Mouse (Mus musculus): Measurements from ENCODE around the gene Hfe2. TPM values are rescaled to one million over a fixed set of nuclear protein-coding genes. Genes with fewer than 3 reads are reported as not detected.

Hfe2 gene
- polyA plus RNA-seq, 1 experiment from 2014 or later, result 0.35 TPM

DNA sequence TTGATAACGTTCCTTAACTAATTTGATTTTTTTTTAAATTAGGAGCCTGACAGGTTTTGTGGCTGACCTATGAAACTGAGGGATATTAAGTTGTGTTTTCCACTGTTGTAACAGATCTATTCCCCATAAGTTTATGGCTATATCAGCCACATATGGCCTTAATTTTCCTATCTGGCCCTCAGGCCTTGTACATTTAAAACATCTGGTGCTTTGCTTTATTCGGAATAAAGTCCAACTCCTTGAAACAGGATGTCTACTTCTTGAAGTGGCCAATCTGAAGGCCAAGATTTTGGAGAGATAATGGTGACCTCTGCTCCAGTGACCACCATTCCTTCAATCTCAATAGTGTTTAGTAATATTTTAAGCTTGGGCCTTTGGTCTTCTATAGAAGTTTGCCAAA lies 14.3 kb downstream of the Hfe2 start:
- H3K27ac ChIP-seq (ENCODE audit: low read length), result no peak overlapping the region

DNA sequence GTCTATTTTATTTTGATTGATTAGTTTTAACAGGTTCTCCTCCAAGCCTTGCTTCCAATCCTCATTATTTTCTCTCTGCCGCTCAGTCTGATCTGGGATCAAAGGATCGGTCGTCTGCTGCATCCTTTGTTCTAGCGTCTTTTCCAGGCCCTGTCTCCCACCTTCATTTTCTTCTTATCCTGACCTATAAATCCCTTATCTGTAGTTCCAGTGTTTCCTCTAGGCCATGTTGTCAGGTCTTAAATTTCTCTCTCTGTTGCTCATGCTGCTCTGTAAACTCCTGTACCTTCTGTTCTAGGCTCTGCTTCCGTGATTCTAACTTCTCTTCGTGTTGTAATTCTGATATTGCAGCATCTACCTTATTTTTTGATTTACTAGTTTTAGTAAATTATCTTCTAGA lies 15.8 kb downstream of the Hfe2 start:
- Histone ChIP-seq H3K36me3 (ENCODE audit: insufficient read depth, low read length) (no peaks in the 10 kb centered on the region), H3K4me3 (ENCODE audit: low read depth, low read length) (no peak overlapping the region), H3K4me1 (ENCODE audit: insufficient read depth, low read depth, low read length) (no peaks in the 10 kb centered on the region), H3K9ac (replicated peaks; ENCODE audit: low read depth) (no peak overlapping the region), H3K4me2 (replicated peaks; ENCODE audit: low read depth, low read length) (no peak overlapping the region), H3K9me3 (ENCODE audit: low read length) (no peaks in the 10 kb centered on the region), H3K27ac (ENCODE audit: low read length) (no peak overlapping the region), H3K27me3 (replicated peaks; ENCODE audit: insufficient read depth, low read length) (no peaks in the 10 kb centered on the region)
- ATAC-seq, result no peak
- no peak for TF ChIP-seq EP300 (IDR thresholded peaks at IDR 0.05)
- no peak for TF ChIP-seq CTCF (IDR thresholded peaks at IDR 0.05)
- 49% methylated on average over 6 of the region's 6 CpGs for WGBS
- no peak for DNase-seq (ENCODE audit: low spot score)

More for the DNA sequence above, 14.3 kb downstream of the Hfe2 start:
- H3K27me3 ChIP-seq (replicated peaks; ENCODE audit: insufficient read depth, low read length), result no peaks in the 10 kb centered on the region
- no peak overlapping the region for H3K4me3 ChIP-seq (ENCODE audit: low read depth, low read length)
- H3K9me3 ChIP-seq (ENCODE audit: low read length), result no peaks in the 10 kb centered on the region
- H3K4me2 ChIP-seq (replicated peaks; ENCODE audit: low read depth, low read length), result no peak overlapping the region
- H3K36me3 ChIP-seq (ENCODE audit: insufficient read depth, low read length), result no peaks in the 10 kb centered on the region
- H3K4me1 ChIP-seq (ENCODE audit: insufficient read depth, low read depth, low read length), result no peaks in the 10 kb centered on the region
- no peak overlapping the region for H3K9ac ChIP-seq (replicated peaks; ENCODE audit: low read depth)
- DNase-seq (ENCODE audit: low spot score), result no peak
- WGBS, result 62% methylated on average over 2 of the region's 2 CpGs
- no peak for ATAC-seq
- no peak for TF ChIP-seq CTCF (IDR thresholded peaks at IDR 0.05)
- no peak for TF ChIP-seq EP300 (IDR thresholded peaks at IDR 0.05)

DNA sequence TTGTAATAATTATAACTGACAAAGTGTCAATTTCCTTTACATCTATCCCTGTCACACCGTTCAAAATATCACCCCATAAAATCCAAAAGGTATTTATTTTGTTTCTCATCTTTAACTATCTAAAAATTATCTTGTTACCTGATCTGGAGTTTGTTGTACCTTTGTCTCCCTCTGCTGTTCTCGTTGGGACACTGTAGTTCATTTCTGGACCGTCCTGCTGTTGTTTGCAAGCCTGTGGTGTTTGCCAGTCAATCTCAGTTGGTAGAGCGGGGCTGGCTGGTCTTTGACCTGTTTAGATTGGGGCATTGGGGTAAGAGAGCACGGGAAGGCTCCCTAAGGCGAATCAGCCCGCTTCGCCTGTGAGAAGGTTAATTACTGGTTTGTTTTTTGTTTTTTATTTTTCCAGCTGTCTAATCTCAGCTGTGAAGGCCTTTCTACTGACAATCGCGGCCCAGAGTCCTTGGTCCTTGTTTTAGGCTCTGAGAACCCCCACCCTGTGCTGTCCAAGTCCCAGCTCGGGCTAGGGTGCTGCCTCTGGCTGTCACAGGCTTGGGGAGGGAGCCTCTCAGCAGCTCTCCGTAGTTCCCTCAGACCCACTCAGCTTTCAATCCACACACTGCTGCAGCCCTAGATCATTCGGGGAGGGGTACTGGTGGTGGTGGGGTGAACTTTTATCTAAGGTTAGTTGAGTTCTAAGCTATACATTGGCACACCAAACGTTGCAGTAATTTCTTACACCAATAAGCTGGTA lies 16.5 kb downstream of the Hfe2 start:
- H3K9me3 ChIP-seq (ENCODE audit: low read length), result no peaks in the 10 kb centered on the region
- H3K9ac ChIP-seq (replicated peaks; ENCODE audit: low read depth), result no peak overlapping the region
- ATAC-seq, result no peak
- no peaks in the 10 kb centered on the region for H3K4me1 ChIP-seq (ENCODE audit: insufficient read depth, low read depth, low read length)
- H3K27ac ChIP-seq (ENCODE audit: low read length), result no peak overlapping the region
- peak; percentile 46 for DNase-seq (ENCODE audit: low spot score)
- TF ChIP-seq CTCF (IDR thresholded peaks at IDR 0.05) (peak; percentile 57), EP300 (IDR thresholded peaks at IDR 0.05) (no peak)
- WGBS, result 25% methylated on average over 14 of the region's 14 CpGs
- no peak overlapping the region for H3K4me2 ChIP-seq (replicated peaks; ENCODE audit: low read depth, low read length)
- no peaks in the 10 kb centered on the region for H3K36me3 ChIP-seq (ENCODE audit: insufficient read depth, low read length)
- no peaks in the 10 kb centered on the region for H3K27me3 ChIP-seq (replicated peaks; ENCODE audit: insufficient read depth, low read length)
- H3K4me3 ChIP-seq (ENCODE audit: low read depth, low read length), result no peak overlapping the region

DNA sequence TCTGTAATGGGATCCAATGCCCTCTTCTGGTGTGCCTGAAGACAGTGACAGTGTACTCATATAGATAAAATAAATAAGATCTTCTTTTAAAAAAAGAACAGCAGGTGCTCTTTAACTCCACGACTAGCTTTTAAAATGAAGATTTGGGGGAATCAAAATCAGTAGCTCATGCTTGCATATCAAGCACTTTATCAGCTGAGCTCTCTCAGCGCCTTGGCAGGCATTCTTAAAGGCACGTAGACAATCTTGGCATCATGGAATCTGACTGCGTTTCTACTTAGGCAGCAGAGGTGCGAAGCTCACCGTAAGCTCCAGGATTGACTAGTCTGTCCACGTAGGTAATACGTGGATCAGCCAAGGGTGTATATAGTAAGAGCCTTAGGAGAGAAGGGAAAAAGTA lies 17.6 kb downstream of the Hfe2 start:
- TF ChIP-seq CTCF (IDR thresholded peaks at IDR 0.05), result no peak
- TF ChIP-seq EP300 (IDR thresholded peaks at IDR 0.05), result no peak
- 68% methylated on average over 8 of the region's 8 CpGs for WGBS
- Histone ChIP-seq H3K4me2 (replicated peaks; ENCODE audit: low read depth, low read length) (no peak overlapping the region), H3K4me3 (ENCODE audit: low read depth, low read length) (no peak overlapping the region), H3K9ac (replicated peaks; ENCODE audit: low read depth) (no peak overlapping the region), H3K4me1 (ENCODE audit: insufficient read depth, low read depth, low read length) (no peaks in the 10 kb centered on the region), H3K27ac (ENCODE audit: low read length) (no peak overlapping the region), H3K9me3 (ENCODE audit: low read length) (no peaks in the 10 kb centered on the region), H3K36me3 (ENCODE audit: insufficient read depth, low read length) (no peaks in the 10 kb centered on the region), H3K27me3 (replicated peaks; ENCODE audit: insufficient read depth, low read length) (no peaks in the 10 kb centered on the region)
- DNase-seq (ENCODE audit: low spot score) (no peak), ATAC-seq (no peak)

DNA sequence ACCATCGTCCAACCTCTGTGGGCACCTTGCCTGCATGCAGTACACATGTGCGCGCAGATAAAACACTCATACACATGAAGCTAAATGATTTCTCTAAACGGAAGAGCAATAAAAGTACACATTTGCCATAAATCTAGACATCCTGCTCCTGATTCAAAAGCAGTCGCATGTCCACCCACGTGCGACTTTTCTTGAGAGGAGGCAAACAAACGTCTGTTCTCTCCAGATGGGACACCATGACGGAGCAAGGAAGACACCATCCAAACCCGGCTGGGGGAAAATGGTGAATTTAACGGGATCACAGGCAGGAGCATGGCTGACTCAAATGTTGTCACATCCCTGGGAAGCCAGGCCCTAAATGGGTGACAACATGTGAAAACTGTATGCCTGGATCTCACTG lies 18.4 kb downstream of the Hfe2 start:
- Histone ChIP-seq H3K9me3 (ENCODE audit: low read length) (no peaks in the 10 kb centered on the region), H3K4me2 (replicated peaks; ENCODE audit: low read depth, low read length) (no peak overlapping the region), H3K4me1 (ENCODE audit: insufficient read depth, low read depth, low read length) (no peaks in the 10 kb centered on the region), H3K27ac (ENCODE audit: low read length) (no peak overlapping the region), H3K27me3 (replicated peaks; ENCODE audit: insufficient read depth, low read length) (no peaks in the 10 kb centered on the region), H3K9ac (replicated peaks; ENCODE audit: low read depth) (no peak overlapping the region), H3K4me3 (ENCODE audit: low read depth, low read length) (no peak overlapping the region), H3K36me3 (ENCODE audit: insufficient read depth, low read length) (no peaks in the 10 kb centered on the region)
- ATAC-seq (no peak), DNase-seq (ENCODE audit: low spot score) (no peak)
- TF ChIP-seq EP300 (IDR thresholded peaks at IDR 0.05), result no peak
- no peak for TF ChIP-seq CTCF (IDR thresholded peaks at IDR 0.05)
- WGBS, result 79% methylated on average over 11 of the region's 11 CpGs

DNA sequence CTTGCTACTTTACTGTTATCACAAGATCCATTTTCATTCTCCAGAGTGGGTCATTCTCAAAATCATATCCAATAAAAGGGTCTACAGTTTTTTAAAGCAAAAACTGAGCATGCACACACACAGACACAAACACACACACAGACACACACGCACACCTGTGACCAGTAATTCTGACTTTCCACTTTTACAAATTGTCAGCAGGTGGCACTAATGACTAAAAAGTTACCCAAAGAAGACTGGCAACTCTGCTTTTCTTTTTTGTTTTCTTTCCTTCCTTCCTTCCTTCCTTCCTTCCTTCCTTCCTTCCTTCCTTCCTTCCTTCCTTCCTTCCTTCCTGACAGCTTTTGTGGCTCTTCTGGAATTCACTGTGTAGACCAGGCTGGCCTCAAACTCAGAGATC lies 20.6 kb downstream of the Hfe2 start:
- H3K9ac ChIP-seq (replicated peaks; ENCODE audit: low read depth), result no peak overlapping the region
- no peak overlapping the region for H3K4me2 ChIP-seq (replicated peaks; ENCODE audit: low read depth, low read length)
- DNase-seq (ENCODE audit: low spot score) (no peak), ATAC-seq (no peak)
- WGBS, result 29% methylated on average over 1 of the region's 1 CpGs
- H3K36me3 ChIP-seq (ENCODE audit: insufficient read depth, low read length), result no peaks in the 10 kb centered on the region
- H3K9me3 ChIP-seq (ENCODE audit: low read length), result no peaks in the 10 kb centered on the region
- H3K27ac ChIP-seq (ENCODE audit: low read length), result no peak overlapping the region
- no peak overlapping the region for H3K4me3 ChIP-seq (ENCODE audit: low read depth, low read length)
- no peaks in the 10 kb centered on the region for H3K27me3 ChIP-seq (replicated peaks; ENCODE audit: insufficient read depth, low read length)
- TF ChIP-seq CTCF (IDR thresholded peaks at IDR 0.05) (peak; percentile 55), EP300 (IDR thresholded peaks at IDR 0.05) (no peak)
- H3K4me1 ChIP-seq (ENCODE audit: insufficient read depth, low read depth, low read length), result 0 out of 2 replicates have a peak, but pooled peaks cover under 1% of the 10 kb centered on the region

Data from lung, postnatal 0 days (tissue).